Mouse (Mus musculus) left cerebral cortex, postnatal 4 days (tissue): Measurements from ENCODE around the gene Ankdd1b. TPM values are rescaled to one million over a fixed set of nuclear protein-coding genes. Genes with fewer than 3 reads are reported as not detected.

Experiments used
- DNase-seq: peaks from one replicate; pipeline ENCODE4 v3.0.0-alpha.2; 2022
- intact Hi-C: fragments of 180-260 bp; cut with DNase I; formaldehyde crosslinking; loops from one replicate; pipeline ENCODE4 v1.15.1; 2025
- total RNA-seq, 2 experiments: library from RNA; stranded (reverse); gene quantifications; 2 replicates each; pipeline ENCODE4 v1.2.3; 2021

The Ankdd1b gene
- total RNA-seq, 2 experiments from 2014 or later = not detected

GRCm38 (mm10) chr13:96414384-96414783, 56.6 kb downstream of the Ankdd1b start:
- DNase-seq = no peak
- intact Hi-C loops = no loop called here

DNA sequence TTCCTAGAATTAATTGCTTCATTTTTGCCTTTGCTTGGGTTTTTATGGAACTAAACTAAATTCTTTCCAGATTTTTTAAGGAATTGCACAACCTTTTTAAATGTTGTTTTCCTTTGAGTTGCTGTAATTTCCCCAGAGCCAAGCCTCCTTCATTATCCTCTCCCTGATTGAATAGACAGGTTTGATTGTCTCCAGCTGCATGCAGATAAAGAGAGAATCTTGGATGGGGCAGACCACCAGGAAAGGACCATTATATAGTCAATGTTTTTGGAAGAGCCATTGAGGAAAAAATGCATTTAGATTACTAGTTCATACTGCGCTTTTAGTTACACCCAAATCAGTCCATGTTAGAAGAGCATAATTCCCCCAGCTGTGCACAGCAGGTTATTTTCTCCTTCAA, 62.2 kb downstream of the Ankdd1b start:
- intact Hi-C loops = no loop called here
- DNase-seq = no peak

- DNase-seq = peak; percentile 8
- intact Hi-C loops = no loop called here
Measured at GRCm38 (mm10) chr13:96407040-96407439, 64.0 kb downstream of the Ankdd1b start.

DNA sequence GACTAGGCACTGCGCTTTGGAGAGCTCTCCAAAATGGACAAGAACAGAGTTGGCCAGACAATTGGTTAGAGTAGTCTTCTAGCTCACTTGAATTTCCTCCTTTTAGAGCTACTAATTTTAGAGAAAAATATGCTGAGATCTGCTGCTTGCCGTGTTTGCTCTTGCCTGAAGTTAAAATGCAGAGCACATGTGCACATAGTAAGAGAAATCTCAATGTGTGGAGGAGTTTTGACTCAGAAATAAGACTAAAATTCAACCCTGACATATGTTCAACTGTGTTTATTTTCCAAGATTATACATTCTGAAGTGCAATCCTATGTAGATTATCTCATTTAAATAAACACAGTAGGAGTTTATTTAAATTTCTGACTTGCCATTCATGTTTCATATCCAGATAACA, 65.5 kb downstream of the Ankdd1b start:
- no peak for DNase-seq
- intact Hi-C loops = no loop called here

- intact Hi-C loops = loop anchor here (5.0 kb wide), 1 partner anchor 246 kb away; no protein-coding TSS in a partner anchor
- no peak for DNase-seq
Measured at GRCm38 (mm10) chr13:96401251-96401650, 69.7 kb downstream of the Ankdd1b start.

GRCm38 (mm10) chr13:96389301-96389700, 81.7 kb downstream of the Ankdd1b start:
- no peak for DNase-seq
- intact Hi-C loops = loop anchor here (10.0 kb wide), 1 partner anchor 364 kb away; no protein-coding TSS in a partner anchor

DNA sequence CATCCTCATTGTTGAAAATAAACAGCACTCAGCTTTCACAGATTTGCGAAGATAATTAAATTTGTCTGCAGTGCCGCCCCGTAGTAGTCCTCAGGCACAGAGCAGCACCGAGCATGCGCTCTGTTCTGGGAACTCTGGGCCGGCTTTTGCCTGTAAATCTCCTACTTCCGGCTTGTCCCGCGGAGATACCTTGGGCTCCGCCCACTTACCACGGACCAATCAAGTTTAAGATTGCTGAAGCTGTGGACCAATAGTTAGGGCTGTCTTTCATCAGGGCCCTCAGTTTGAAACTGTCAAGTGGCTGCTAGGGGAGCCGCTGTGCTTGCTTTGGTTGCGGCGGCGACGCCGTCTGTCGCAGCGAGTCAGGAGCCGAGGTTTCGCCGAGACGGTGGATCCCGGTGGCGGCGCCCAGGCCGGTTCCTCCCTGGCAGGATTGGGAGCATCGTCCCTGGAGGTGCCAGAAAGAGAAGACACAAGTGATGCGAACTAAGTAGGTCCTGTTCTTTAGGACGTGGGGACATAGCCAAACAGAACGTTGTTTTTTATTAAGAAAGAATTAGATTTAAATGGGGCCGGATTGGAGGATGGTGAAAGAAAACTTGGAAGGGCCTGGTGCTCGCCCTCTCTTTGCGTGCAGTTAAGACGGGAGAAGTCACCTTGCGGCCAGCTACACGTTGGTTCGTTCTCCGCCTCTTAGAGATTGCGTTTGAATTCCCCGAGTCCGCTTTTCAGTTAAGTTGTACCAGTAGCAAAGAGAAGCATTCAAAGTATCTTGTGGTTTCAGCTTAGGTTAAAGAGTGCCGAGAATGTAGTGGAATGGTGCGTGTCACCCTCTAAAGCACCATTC, 82.7 kb downstream of the Ankdd1b start, which contains the start of gene Poc5:
TSS of gene Poc5 (plus strand) at position 253 of the 847 bp plus-strand sequence.
- DNase-seq = peak; percentile 97
- intact Hi-C loops = loop anchor here (10.0 kb wide), 1 partner anchor 363 kb away; no protein-coding TSS in a partner anchor

DNA sequence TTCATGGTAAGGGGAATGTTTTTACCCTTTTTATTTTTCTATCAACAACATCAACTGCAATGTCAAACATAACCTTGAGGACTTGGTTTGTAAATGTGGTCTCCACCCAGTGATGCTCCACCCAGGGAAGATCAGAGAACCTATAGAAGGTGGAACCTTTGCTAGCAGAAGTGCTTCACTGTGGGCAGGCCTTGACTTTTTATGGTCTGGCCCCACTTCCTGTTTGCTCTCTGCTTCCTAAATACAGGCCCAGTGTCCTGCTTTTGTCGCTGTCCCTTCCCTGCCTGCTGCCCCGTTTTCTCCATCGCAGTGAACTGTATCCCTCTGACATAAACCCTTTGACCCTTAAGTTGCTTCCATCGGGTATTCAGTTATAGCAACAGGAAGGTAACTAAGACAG, 93.1 kb downstream of the Ankdd1b start:
- intact Hi-C loops = loop anchor here (10.0 kb wide), 2 partner anchors 83 to 243 kb away; partner anchors contain the start of gene Sv2c
- DNase-seq = no peak

- intact Hi-C loops = loop anchor here (10.0 kb wide), 2 partner anchors 82 to 242 kb away; partner anchors contain the start of gene Sv2c
- no peak for DNase-seq
Measured at GRCm38 (mm10) chr13:96376871-96377270, 94.1 kb downstream of the Ankdd1b start.

GRCm38 (mm10) chr13:96375519-96375918, 95.5 kb downstream of the Ankdd1b start:
- DNase-seq = peak; percentile 31
- intact Hi-C loops = loop anchor here (10.0 kb wide), 2 partner anchors 81 to 241 kb away; partner anchors contain the start of gene Sv2c

Other genes starting within 250 kb of the Ankdd1b start
- gene Poc5, start 82.9 kb downstream of the Ankdd1b start, total RNA-seq = 10 to 100 TPM; 33.6 to 35.3 TPM
- not detected for gene Gm17622, start 19.5 kb upstream of the Ankdd1b start, total RNA-seq
- gene Polk, start 71.4 kb upstream of the Ankdd1b start, total RNA-seq = 1 to 10 TPM; 6.8 to 8.4 TPM
- 10 to 100 TPM; 50.8 to 51.5 TPM for gene Col4a3bp, start 71.4 kb upstream of the Ankdd1b start, total RNA-seq
- 100 to 1,000 TPM; 399 to 412 TPM for gene Hmgcr, start 199.7 kb upstream of the Ankdd1b start, total RNA-seq